Mouse (Mus musculus) bone marrow macrophage, adult 2 months (primary cell): ENCODE measurements at regions not wholly inside any gene's neighbourhood (a gene's known extent, or its start where the extent isn't known, plus 50 kb on each side); places are given as distances from the start of the nearest gene placed in this dataset.

ENCODE experiments used
- CTCF ChIP-seq: IDR thresholded peaks from 2 replicates; pipeline ENCODE4 v1.5.1; 2012; ENCODE audit warnings: low read depth, mild to moderate bottlenecking, low read length, moderate library complexity
- POLR2A ChIP-seq: IDR thresholded peaks from 2 replicates; pipeline ENCODE4 v1.6.1; 2012; ENCODE audit warnings: mild to moderate bottlenecking, low read depth, low read length, borderline replicate concordance

DNA sequence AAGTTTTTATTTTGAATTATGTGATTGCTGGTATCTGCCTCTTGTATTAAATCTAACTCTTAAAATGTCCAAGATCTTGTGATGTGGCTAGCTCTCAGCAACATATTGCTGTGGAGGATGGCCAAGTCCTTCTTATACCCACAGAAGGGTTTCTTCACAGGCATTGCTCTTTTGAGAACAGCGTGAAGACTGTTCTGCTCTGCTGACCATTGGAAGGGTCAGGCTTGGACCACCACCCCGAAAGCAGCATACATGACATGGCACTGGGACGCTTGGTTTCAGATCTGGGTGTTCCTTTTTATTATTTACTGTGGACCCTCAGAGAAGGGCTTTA, 352.8 kb downstream of the Ankrd50 start:
- TF ChIP-seq CTCF: no peak
- no peak for TF ChIP-seq POLR2A
